Mouse (Mus musculus): ENCODE measurements around the gene Csnk1g1.

GRCm38 (mm10) chr9:66070151-66070550 is 161.4 kb downstream of the Csnk1g1 start:
- TF ChIP-seq CTCF (IDR thresholded peaks at IDR 0.05; ENCODE audit: low read depth, low read length) (no peak), POLR2A (IDR thresholded peaks at IDR 0.05; ENCODE audit: extremely low read depth, insufficient read depth, low read length) (no peak)
